Mouse (Mus musculus) myocyte (in vitro differentiated cells): Measurements from ENCODE around the gene Eef2k. TPM values are rescaled to one million over a fixed set of nuclear protein-coding genes. Genes with fewer than 3 reads are reported as not detected.

Experiments used
- H3K27me3 ChIP-seq: one replicate; pipeline ENCODE4 v1.6.1; 2011; ENCODE audit not compliant: control insufficient read depth, insufficient read depth, insufficient read length
- H3K36me3 ChIP-seq: one replicate; pipeline ENCODE4 v1.6.1; 2011; ENCODE audit not compliant: control insufficient read depth, insufficient read depth
- H3K4me2 ChIP-seq: one replicate; pipeline ENCODE4 v1.6.1; 2011; ENCODE audit warnings: low read depth, control low read depth
- H3K4me3 ChIP-seq: one replicate; pipeline ENCODE4 v1.5.1; 2011; ENCODE audit warnings: mild to moderate bottlenecking, control low read depth, moderate library complexity
- H3K79me2 ChIP-seq: one replicate; pipeline ENCODE4 v1.6.1; 2011; ENCODE audit not compliant: control insufficient read depth, insufficient read depth
- H3ac ChIP-seq: one replicate; pipeline ENCODE4 v1.6.1; 2011; ENCODE audit not compliant: control insufficient read depth, insufficient read length
- CEBPB ChIP-seq: IDR thresholded peaks from 2 replicates; pipeline ENCODE4 v1.6.1; 2011; ENCODE audit warnings: mild to moderate bottlenecking, moderate library complexity; ENCODE audit not compliant: poor library complexity, insufficient read depth, severe bottlenecking
- E2F4 ChIP-seq: IDR thresholded peaks from one replicate; pipeline ENCODE4 v1.6.1; 2011; ENCODE audit warnings: mild to moderate bottlenecking, control low read depth, moderate library complexity; ENCODE audit not compliant: insufficient read depth
- MAX ChIP-seq: IDR thresholded peaks from one replicate; pipeline ENCODE4 v1.6.1; 2011; ENCODE audit warnings: low read depth, mild to moderate bottlenecking, control low read depth
- MYOD1 ChIP-seq, 3 experiments: IDR thresholded peaks; one replicate each; pipeline ENCODE4 v1.6.1; 2011; ENCODE audit warnings: control low read depth in 2 of 3, low read depth in 2 of 3, mild to moderate bottlenecking in 2 of 3, moderate library complexity in 1 of 3; ENCODE audit not compliant: insufficient read length in 2 of 3, control insufficient read depth in 1 of 3
- MYOG ChIP-seq, 3 experiments: IDR thresholded peaks; one replicate each; pipeline ENCODE4 v1.6.1; 2011; ENCODE audit warnings: control low read depth in 2 of 3, low read depth in 2 of 3, mild to moderate bottlenecking in 2 of 3; ENCODE audit not compliant: insufficient read length in 2 of 3, control insufficient read depth in 1 of 3, insufficient read depth in 1 of 3
- POLR2A ChIP-seq: IDR thresholded peaks from one replicate; pipeline ENCODE4 v1.6.1; 2011; ENCODE audit warnings: low read depth, mild to moderate bottlenecking, control low read depth, moderate library complexity; ENCODE audit not compliant: insufficient read length
- POLR2AphosphoS2 ChIP-seq: IDR thresholded peaks from one replicate; pipeline ENCODE4 v1.6.1; 2011; ENCODE audit warnings: low read depth, control low read depth; ENCODE audit not compliant: insufficient read length
- REST ChIP-seq: IDR thresholded peaks from one replicate; pipeline ENCODE4 v1.6.1; 2011; ENCODE audit warnings: mild to moderate bottlenecking, control low read depth, moderate library complexity; ENCODE audit not compliant: insufficient read depth, insufficient read length
- SRF ChIP-seq: IDR thresholded peaks from one replicate; pipeline ENCODE4 v1.6.1; 2011; ENCODE audit warnings: low read depth; ENCODE audit not compliant: control insufficient read depth, insufficient read length
- TCF12 ChIP-seq: IDR thresholded peaks from one replicate; pipeline ENCODE4 v1.6.1; 2011; ENCODE audit warnings: mild to moderate bottlenecking, control low read depth; ENCODE audit not compliant: poor library complexity, insufficient read depth, severe bottlenecking
- TCF3 ChIP-seq: IDR thresholded peaks from one replicate; pipeline ENCODE4 v1.6.1; 2011; ENCODE audit warnings: low read depth, control low read depth; ENCODE audit not compliant: insufficient read length
- USF1 ChIP-seq: IDR thresholded peaks from one replicate; pipeline ENCODE4 v1.6.1; 2011; ENCODE audit warnings: low read depth, mild to moderate bottlenecking, control low read depth, moderate library complexity
- polyA plus RNA-seq: library from polyadenylated mRNA; unstranded; fragments of >200 nt; fragmentation: generic; extraction: Trizol; gene quantifications from one replicate; pipeline ENCODE4 v1.2.1, GENCODE M21; 2012; ENCODE audit warnings: missing spikeins

Gene Eef2k
- polyA plus RNA-seq, 1 experiment = 32.3 TPM

GRCm38 (mm10) chr7:120917279-120917591 lies 74.6 kb downstream of the Eef2k start:
- peaks cover 26% of the 10 kb centered on the region for H3K79me2 ChIP-seq
- TF ChIP-seq MYOD1 (IDR thresholded peaks at IDR 0.05; ENCODE audit: control insufficient read depth in 1 of 3, insufficient read length in 2 of 3, low read depth in 2 of 3) (no peak), USF1 (no peak), MYOG (IDR thresholded peaks at IDR 0.05; ENCODE audit: control insufficient read depth in 1 of 3, insufficient read depth in 1 of 3, insufficient read length in 2 of 3, low read depth in 2 of 3) (no peak), POLR2AphosphoS2 (no peak), TCF3 (no peak), POLR2A (no peak), E2F4 (no peak), SRF (no peak), REST (no peak), CEBPB (no peak), MAX (no peak), TCF12 (no peak)
- peak overlapping the region; percentile 78 for H3K4me2 ChIP-seq
- H3ac ChIP-seq = peak overlapping the region; percentile 61
- peak overlapping the region; percentile 51 for H3K4me3 ChIP-seq
- H3K27me3 ChIP-seq = no peaks in the 10 kb centered on the region
- no peaks in the 10 kb centered on the region for H3K36me3 ChIP-seq

- Histone ChIP-seq H3K79me2 (peaks cover 30% of the 10 kb centered on the region), H3K4me3 (peak within 1 kb of the TSS; percentile 51), H3K4me2 (peak within 1 kb of the TSS; percentile 78), H3K36me3 (no peaks in the 10 kb centered on the region), H3ac (peak within 1 kb of the TSS; percentile 61), H3K27me3 (no peaks in the 10 kb centered on the region)
- TF ChIP-seq POLR2A (peak; percentile 56), MAX (no peak), E2F4 (no peak)
Measured at GRCm38 (mm10) chr7:120917592-120918461, 75.2 kb downstream of the Eef2k start, which contains the start of gene Polr3e. TSS of gene Polr3e (plus strand) at chr7:120917744.

GRCm38 (mm10) chr7:120918526-120918962 lies 75.9 kb downstream of the Eef2k start:
- Histone ChIP-seq H3K79me2 (peaks cover 32% of the 10 kb centered on the region), H3ac (peak overlapping the region; percentile 61), H3K27me3 (no peaks in the 10 kb centered on the region), H3K36me3 (no peaks in the 10 kb centered on the region), H3K4me3 (peak overlapping the region; percentile 51), H3K4me2 (peak overlapping the region; percentile 77)
- TF ChIP-seq POLR2A = no peak
- TF ChIP-seq CEBPB = peak; percentile 82
- no peak for TF ChIP-seq E2F4
- TF ChIP-seq POLR2AphosphoS2 = peak; percentile 46
- TF ChIP-seq TCF3 = no peak
- TF ChIP-seq MAX = no peak

- TF ChIP-seq TCF3 (no peak), E2F4 (no peak)
Measured at GRCm38 (mm10) chr7:120933110-120933509, 90.5 kb downstream of the Eef2k start.

DNA sequence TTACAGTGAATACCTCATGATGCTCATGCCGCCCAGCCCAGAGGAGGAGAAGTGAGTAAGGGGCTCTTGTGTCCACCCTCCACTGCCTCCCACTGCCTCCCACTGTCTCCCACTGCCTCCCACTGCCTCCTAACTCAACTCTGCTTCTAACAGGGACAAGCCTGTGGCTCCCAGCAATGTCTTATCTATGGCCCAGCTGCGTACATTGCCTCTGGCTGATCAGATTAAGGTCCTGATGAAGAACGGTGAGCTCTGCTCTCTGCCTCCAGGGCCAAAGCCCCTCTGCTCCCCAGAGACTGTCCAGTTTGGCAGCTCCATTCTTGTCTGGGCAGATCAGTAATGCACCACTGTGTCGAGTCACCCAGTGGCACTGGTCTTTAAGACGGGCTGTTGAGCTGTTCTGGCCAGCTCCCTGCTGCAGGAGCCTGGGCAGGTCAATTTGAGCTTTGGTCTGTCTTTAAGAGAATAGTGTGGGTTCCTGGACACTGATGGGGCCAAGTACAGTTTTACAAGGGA lies 91.1 kb downstream of the Eef2k start:
- H3K4me3 ChIP-seq = no peak overlapping the region
- H3ac ChIP-seq = no peak overlapping the region
- TF ChIP-seq TCF12 = no peak
- no peak for TF ChIP-seq MAX
- no peak for TF ChIP-seq SRF
- TF ChIP-seq POLR2AphosphoS2 = no peak
- H3K36me3 ChIP-seq = peaks cover 18% of the 10 kb centered on the region
- H3K4me2 ChIP-seq = no peak overlapping the region
- no peaks in the 10 kb centered on the region for H3K79me2 ChIP-seq
- no peaks in the 10 kb centered on the region for H3K27me3 ChIP-seq

More at GRCm38 (mm10) chr7:120933110-120933509, 90.5 kb downstream of the Eef2k start:
- no peak overlapping the region for H3K4me2 ChIP-seq
- no peaks in the 10 kb centered on the region for H3K27me3 ChIP-seq
- H3ac ChIP-seq = no peak overlapping the region
- no peak overlapping the region for H3K4me3 ChIP-seq
- H3K36me3 ChIP-seq = peaks cover 19% of the 10 kb centered on the region
- no peaks in the 10 kb centered on the region for H3K79me2 ChIP-seq

GRCm38 (mm10) chr7:120934716-120935115 lies 92.1 kb downstream of the Eef2k start:
- Histone ChIP-seq H3K27me3 (no peaks in the 10 kb centered on the region), H3ac (no peak overlapping the region), H3K79me2 (no peaks in the 10 kb centered on the region), H3K4me3 (no peak overlapping the region), H3K36me3 (peaks cover 8% of the 10 kb centered on the region), H3K4me2 (no peak overlapping the region)
- TF ChIP-seq POLR2A = no peak
- TF ChIP-seq CEBPB = no peak
- no peak for TF ChIP-seq TCF3
- no peak for TF ChIP-seq POLR2AphosphoS2
- TF ChIP-seq USF1 = no peak
- TF ChIP-seq REST = no peak
- no peak for TF ChIP-seq E2F4
- TF ChIP-seq SRF = no peak
